Mouse (Mus musculus) small intestine, adult 2 months (tissue): ENCODE results near the gene Serinc3. TPM values are rescaled to one million over a fixed set of nuclear protein-coding genes. Genes with fewer than 3 reads are reported as not detected.
"Not testable (repeated sequence)": the region's sequence is repeated elsewhere in the genome, so short reads cannot be mapped to it uniquely, and the experiment has no call there.

ENCODE experiments used
- H3K27ac ChIP-seq: fragments of 200-500 bp; 2 replicates; pipeline ENCODE4 v1.5.1; 2012; ENCODE audit warnings: low read depth, low read length, control low read depth, inconsistent platforms; ENCODE audit not compliant: insufficient read depth
- H3K27me3 ChIP-seq: fragments of 200-500 bp; 2 replicates; pipeline ENCODE4 v1.6.1; 2012; ENCODE audit warnings: mild to moderate bottlenecking, moderate library complexity, low read length, inconsistent platforms; ENCODE audit not compliant: control insufficient read depth, insufficient read depth
- H3K36me3 ChIP-seq: fragments of 200-500 bp; 2 replicates; pipeline ENCODE4 v1.6.1; 2012; ENCODE audit warnings: mild to moderate bottlenecking, low read length, control low read depth, inconsistent platforms; ENCODE audit not compliant: control insufficient read depth, insufficient read depth
- H3K4me1 ChIP-seq: fragments of 200-500 bp; 2 replicates; pipeline ENCODE4 v1.6.1; 2012; ENCODE audit warnings: low read length, inconsistent platforms, mixed read lengths; ENCODE audit not compliant: control insufficient read depth, insufficient read depth, insufficient read length
- H3K4me3 ChIP-seq: fragments of 200-500 bp; 2 replicates; pipeline ENCODE4 v1.5.1; 2012; ENCODE audit warnings: low read depth, mild to moderate bottlenecking, control low read depth, inconsistent platforms, low read length, moderate library complexity
- CTCF ChIP-seq: fragments of 200-500 bp; IDR thresholded peaks from 2 replicates; pipeline ENCODE4 v1.5.1; 2012; ENCODE audit warnings: low read depth, mild to moderate bottlenecking, control low read depth, inconsistent platforms, low read length, moderate library complexity, mixed read lengths; ENCODE audit not compliant: insufficient replicate concordance, insufficient read length; ENCODE audit errors: extremely low read depth
- POLR2A ChIP-seq: fragments of 200-500 bp; IDR thresholded peaks from 2 replicates; pipeline ENCODE4 v1.6.1; 2012; ENCODE audit warnings: low read depth, mild to moderate bottlenecking, control low read depth, inconsistent platforms, low read length, moderate library complexity
- WGBS: fragments of 180-500 bp; shearing (Covaris S2); methylation state at CpG from one replicate; pipeline ENCODE4 v1.1.7; 2018; 5-methylcytosine and 5-hydroxymethylcytosine counted together
- polyA plus RNA-seq: library from polyadenylated mRNA; depleted of rRNA; stranded (reverse); fragments of >200 nt; gene quantifications from 2 replicates; pipeline ENCODE4 v1.2.3, GENCODE M21; 2012

The Serinc3 gene
- polyA plus RNA-seq, 1 experiment = 262 TPM

DNA sequence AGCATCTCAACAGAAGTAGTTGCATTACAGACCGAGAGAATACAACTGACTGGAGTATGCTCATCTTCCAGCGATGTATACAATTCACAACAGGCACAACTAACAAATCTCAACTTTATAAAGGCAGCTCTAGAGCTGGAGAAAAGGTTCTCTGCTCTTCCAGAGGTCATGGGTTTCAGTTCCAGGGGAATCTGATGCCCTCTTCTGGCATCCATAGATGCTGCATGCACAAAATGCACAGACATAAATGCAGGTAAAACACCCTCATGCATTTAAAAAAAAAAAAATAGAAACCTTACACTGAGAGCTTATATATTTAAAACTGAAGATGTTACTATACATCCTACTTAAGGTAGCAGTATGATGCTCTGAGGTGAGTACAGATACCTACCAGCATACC lies 13.2 kb downstream of the Serinc3 start:
- WGBS = 94% methylated on average over 2 of the region's 2 CpGs
- Histone ChIP-seq H3K36me3 (peaks cover 84% of the 10 kb centered on the region), H3K27me3 (no peaks in the 10 kb centered on the region), H3K27ac (no peak overlapping the region), H3K4me3 (no peak overlapping the region), H3K4me1 (peaks cover 2% of the 10 kb centered on the region; the same call in 1 of the 2 replicates)
- no peak for TF ChIP-seq CTCF
- TF ChIP-seq POLR2A = no peak

DNA sequence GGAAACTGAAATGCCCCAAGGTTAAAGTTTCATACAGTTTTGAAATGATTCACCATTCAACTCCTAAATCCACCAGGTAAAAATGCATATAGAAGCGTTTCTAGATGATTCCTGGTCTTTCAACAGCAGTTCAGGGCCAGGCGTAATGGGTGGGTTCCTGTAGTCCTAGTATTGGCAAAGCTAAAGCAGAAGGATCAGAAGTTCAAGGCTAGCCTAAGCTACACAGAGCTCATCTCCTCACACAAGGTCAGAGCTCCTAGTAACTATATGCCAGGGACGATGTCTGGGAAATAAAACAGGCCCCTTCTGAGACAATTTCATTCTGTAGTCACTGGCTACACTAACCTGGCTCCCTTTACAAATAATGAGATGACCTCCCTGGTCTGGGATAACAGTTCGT lies 13.7 kb downstream of the Serinc3 start:
- H3K4me1 ChIP-seq = no peaks in the 10 kb centered on the region; the same call in 1 of the 2 replicates
- no peaks in the 10 kb centered on the region for H3K27me3 ChIP-seq
- 88% methylated on average over 4 of the region's 4 CpGs for WGBS
- H3K27ac ChIP-seq = no peak overlapping the region
- no peak overlapping the region for H3K4me3 ChIP-seq
- TF ChIP-seq CTCF (no peak), POLR2A (no peak)
- peaks cover 85% of the 10 kb centered on the region for H3K36me3 ChIP-seq

DNA sequence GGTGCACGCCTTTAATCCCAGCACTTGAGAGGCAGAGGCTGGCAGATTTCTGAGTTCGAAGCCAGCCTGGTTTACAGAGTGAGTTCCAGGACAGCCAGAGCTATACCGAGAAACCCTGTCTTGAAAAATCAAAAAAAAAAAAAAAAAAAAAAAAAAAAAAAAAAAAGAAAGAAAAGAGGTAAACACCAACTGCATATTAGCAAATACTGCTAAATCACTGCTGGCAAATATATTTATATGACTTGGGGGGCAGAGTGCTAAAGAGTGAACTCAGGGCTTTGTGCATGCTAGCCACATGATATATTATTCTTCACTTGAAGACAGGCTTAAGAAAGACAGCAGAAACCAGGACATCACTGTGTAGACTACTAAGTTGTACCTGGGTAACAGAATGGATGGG lies 23.5 kb downstream of the Serinc3 start:
- H3K36me3 ChIP-seq = peaks cover 78% of the 10 kb centered on the region

DNA sequence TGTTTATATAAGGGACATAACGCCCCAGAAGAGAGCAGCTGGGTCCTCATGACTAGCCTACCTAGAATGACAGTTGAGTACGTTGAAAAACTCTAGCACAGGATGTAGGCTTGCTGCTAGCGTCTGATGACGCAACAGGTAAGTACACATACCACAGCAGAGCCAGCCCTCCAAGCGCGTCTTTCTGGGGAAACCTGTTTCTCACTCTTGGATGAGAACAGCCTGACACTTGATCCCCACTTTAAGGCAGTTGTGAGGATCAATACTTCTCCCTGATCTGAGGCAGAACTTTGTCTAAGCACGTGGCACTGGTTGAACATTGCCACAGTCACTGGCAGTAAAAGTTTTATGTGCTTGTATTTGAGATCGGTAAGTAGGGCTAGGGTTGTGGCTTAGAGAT lies 24.5 kb downstream of the Serinc3 start:
- Histone ChIP-seq H3K4me1 (peaks cover 8% of the 10 kb centered on the region; the same call in 1 of the 2 replicates), H3K27ac (no peak overlapping the region), H3K4me3 (no peak overlapping the region), H3K36me3 (peaks cover 73% of the 10 kb centered on the region), H3K27me3 (no peaks in the 10 kb centered on the region)
- no peak for TF ChIP-seq CTCF
- no peak for TF ChIP-seq POLR2A
- WGBS = 34% methylated on average over 8 of the region's 8 CpGs

More for the DNA sequence above, 23.5 kb downstream of the Serinc3 start:
- H3K27ac ChIP-seq, H3K27me3 ChIP-seq, H3K4me1 ChIP-seq, H3K4me3 ChIP-seq: not testable (repeated sequence)
- 75% methylated on average over 3 of the region's 3 CpGs for WGBS

DNA sequence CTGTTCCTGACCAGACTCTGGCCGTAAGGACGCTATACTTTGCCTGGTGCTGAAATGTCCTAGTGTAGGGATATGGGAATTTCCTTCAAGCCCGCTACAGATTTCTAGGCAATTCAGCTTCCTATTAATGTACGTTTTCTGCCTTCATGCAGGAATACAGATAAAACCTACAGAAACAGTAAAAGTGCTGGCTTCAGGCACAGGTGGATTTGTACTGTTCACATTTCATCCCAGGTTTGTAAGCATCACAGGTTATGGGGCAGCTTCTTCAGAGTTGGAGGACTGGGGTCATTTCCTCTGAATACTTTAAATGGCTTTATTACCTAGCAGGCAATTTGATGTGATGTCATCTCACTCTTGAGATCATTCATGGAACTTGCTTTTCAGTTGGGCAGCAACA lies 27.1 kb downstream of the Serinc3 start:
- H3K27me3 ChIP-seq = no peaks in the 10 kb centered on the region
- 76% methylated on average over 4 of the region's 4 CpGs for WGBS
- peaks cover 11% of the 10 kb centered on the region; the same call in 1 of the 2 replicates for H3K4me1 ChIP-seq
- no peak overlapping the region for H3K4me3 ChIP-seq
- peaks cover 68% of the 10 kb centered on the region for H3K36me3 ChIP-seq
- TF ChIP-seq CTCF (no peak), POLR2A (no peak)
- H3K27ac ChIP-seq = no peak overlapping the region

DNA sequence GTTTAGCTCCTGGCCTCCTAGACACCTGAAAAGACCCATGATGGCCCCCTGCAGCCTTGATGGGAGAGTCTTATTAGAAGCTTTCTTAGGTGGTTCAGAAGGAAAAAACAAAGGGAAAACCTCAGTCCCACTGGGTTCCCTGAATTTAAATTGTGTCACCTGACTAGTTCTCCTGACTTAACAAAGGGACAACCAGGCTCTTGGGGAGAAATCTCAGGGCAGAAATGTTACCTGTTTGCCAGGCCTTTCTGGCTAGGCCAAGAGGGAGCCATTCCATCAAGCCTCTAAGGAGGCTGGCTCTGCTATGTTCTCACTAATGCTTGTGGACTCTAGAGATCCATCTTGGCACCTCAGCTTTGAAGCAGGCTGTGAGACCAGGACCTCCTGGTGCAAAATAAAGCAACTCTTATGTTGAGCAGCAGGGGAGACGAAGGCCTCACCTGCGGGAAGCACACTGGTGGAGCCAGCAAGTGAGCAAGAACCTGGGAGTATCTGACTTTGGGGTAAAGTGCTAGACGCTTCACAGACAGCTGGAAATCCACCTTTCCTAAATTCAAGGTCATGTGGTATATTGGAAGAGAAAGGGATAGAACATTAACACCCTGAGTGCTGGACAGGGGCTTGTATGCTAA lies 27.6 kb downstream of the Serinc3 start:
- peaks cover 64% of the 10 kb centered on the region for H3K36me3 ChIP-seq

DNA sequence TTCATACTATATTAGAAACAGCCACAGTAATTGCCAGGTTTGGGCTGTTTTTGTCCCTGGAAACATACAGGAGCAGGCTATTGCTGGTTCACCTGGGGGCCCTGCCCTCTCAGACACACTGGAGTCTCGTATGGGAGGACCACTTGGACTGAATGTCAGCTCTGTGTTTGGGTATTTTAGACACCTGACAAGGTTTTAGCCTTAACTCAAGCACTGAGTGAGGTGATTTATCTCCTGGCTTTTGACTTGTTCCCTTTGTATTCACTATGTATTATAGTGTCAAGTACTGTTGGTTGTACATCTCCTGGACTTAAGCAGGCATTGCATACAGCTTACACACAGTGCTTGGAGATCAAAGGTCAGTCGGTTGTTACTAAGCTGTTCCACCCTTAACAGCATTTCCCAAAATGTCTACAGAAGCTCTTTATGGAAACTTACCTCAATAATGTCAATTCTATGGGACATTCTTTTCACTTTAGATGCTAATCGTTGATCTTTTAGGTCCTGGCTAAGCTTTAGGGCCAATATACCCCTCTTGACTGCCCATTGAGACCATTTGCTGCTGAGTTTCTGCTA lies 28.2 kb downstream of the Serinc3 start:
- Histone ChIP-seq H3K27me3 (no peaks in the 10 kb centered on the region), H3K36me3 (peaks cover 66% of the 10 kb centered on the region), H3K27ac (peak overlapping the region; percentile 23), H3K4me3 (no peak overlapping the region), H3K4me1 (peaks cover 14% of the 10 kb centered on the region; the same call in 1 of the 2 replicates)
- TF ChIP-seq CTCF (no peak), POLR2A (no peak)
- 29% methylated on average over 3 of the region's 3 CpGs for WGBS

More for the DNA sequence above, 27.6 kb downstream of the Serinc3 start:
- H3K4me1 ChIP-seq = peaks cover 11% of the 10 kb centered on the region; the same call in 1 of the 2 replicates
- H3K27me3 ChIP-seq = no peaks in the 10 kb centered on the region
- WGBS = 45% methylated on average over 3 of the region's 3 CpGs
- H3K4me3 ChIP-seq = no peak overlapping the region
- peak overlapping the region; percentile 23 for H3K27ac ChIP-seq
- TF ChIP-seq CTCF = no peak
- no peak for TF ChIP-seq POLR2A

DNA sequence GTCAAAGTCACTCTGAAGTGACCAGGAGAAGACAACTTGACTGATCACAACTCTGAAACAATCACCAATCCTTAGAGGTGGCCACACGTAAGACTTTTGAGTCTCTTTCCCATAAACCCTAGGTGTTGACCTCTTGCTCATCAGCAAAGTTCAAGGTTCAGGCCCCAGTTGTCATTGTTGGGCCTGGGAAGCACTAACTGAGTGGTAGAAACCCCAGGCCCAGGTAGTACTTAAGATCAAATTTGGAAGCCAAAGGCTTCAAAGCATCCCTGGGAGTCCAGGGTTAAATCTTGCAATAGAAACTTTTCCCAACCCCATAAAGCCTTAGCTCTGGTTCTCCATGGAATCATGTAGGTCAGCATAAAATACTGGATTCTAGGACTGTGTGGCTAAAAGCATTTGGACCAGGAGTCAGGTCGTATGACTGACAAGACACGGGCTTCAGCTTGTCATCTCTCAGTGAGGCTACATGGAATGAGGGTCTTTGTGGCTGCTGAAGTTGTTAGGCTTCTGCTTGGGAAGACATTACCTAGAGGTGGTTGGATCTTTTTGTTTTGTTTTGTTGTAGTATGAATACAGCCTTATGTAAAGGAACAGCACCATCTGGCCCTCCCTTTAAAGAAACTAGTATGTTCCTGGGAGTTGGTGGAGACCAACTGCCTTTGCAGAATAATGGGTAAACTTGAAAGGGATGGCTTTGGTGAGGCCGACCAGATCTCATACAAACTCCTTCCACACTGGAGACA lies 28.9 kb downstream of the Serinc3 start:
- no peak for TF ChIP-seq POLR2A
- no peak for TF ChIP-seq CTCF

More for the DNA sequence above, 28.9 kb downstream of the Serinc3 start:
- H3K27ac ChIP-seq = peak overlapping the region; percentile 4; the same call in 1 of the 2 replicates
- no peaks in the 10 kb centered on the region for H3K27me3 ChIP-seq
- peaks cover 19% of the 10 kb centered on the region for H3K4me1 ChIP-seq
- peaks cover 61% of the 10 kb centered on the region for H3K36me3 ChIP-seq
- H3K4me3 ChIP-seq = no peak overlapping the region
- WGBS = 64% methylated on average over 4 of the region's 4 CpGs
